Mouse (Mus musculus): ENCODE data around the gene Sim1. TPM values are rescaled to one million over a fixed set of nuclear protein-coding genes. Genes with fewer than 3 reads are reported as not detected.

Gene Sim1
- polyA plus RNA-seq, 1 experiment from 2014 or later: not detected

GRCm38 (mm10) chr10:51015362-51015761 lies 120.8 kb downstream of the Sim1 start:
- DNase-seq (no peak), ATAC-seq (no peak)
- no peak for TF ChIP-seq CTCF (IDR thresholded peaks at IDR 0.05; ENCODE audit: low read depth)
- no peak for TF ChIP-seq EP300 (IDR thresholded peaks at IDR 0.05; ENCODE audit: low read depth)

GRCm38 (mm10) chr10:51023308-51024279 lies 129.0 kb downstream of the Sim1 start:
- DNase-seq (no peak), ATAC-seq (no peak)
- no peak overlapping the region for H3K27ac ChIP-seq (ENCODE audit: low read depth)
- H3K4me1 ChIP-seq (ENCODE audit: insufficient read depth): no peaks in the 10 kb centered on the region
- H3K9ac ChIP-seq (replicated peaks): no peak overlapping the region
- 67% methylated on average over 9 of the region's 9 CpGs for WGBS (ENCODE audit: insufficient replicate concordance)
- H3K27me3 ChIP-seq (ENCODE audit: insufficient read depth, low read length): no peaks in the 10 kb centered on the region
- no peak overlapping the region for H3K4me3 ChIP-seq (ENCODE audit: low read depth, low read length)
- TF ChIP-seq CTCF (IDR thresholded peaks at IDR 0.05; ENCODE audit: low read depth) (no peak), EP300 (IDR thresholded peaks at IDR 0.05; ENCODE audit: low read depth) (no peak)
- H3K9me3 ChIP-seq (ENCODE audit: low read length): no peaks in the 10 kb centered on the region
- no peak overlapping the region for H3K4me2 ChIP-seq (ENCODE audit: low read depth, low read length)
- no peaks in the 10 kb centered on the region for H3K36me3 ChIP-seq (replicated peaks; ENCODE audit: insufficient read depth, low read length)

More at GRCm38 (mm10) chr10:51015362-51015761, 120.8 kb downstream of the Sim1 start:
- Histone ChIP-seq H3K4me2 (ENCODE audit: low read depth, low read length) (no peak overlapping the region), H3K27me3 (ENCODE audit: insufficient read depth, low read length) (no peaks in the 10 kb centered on the region), H3K9me3 (ENCODE audit: low read length) (no peaks in the 10 kb centered on the region), H3K4me3 (ENCODE audit: low read depth, low read length) (no peak overlapping the region), H3K36me3 (replicated peaks; ENCODE audit: insufficient read depth, low read length) (no peaks in the 10 kb centered on the region), H3K9ac (replicated peaks) (no peak overlapping the region), H3K27ac (ENCODE audit: low read depth) (no peak overlapping the region), H3K4me1 (ENCODE audit: insufficient read depth) (no peaks in the 10 kb centered on the region)
- 66% methylated on average over 1 of the region's 1 CpGs for WGBS (ENCODE audit: insufficient replicate concordance)

Data from liver, postnatal 0 days (tissue).